Mouse (Mus musculus) liver, embryonic 14.5 days (tissue): ENCODE measurements around the gene Ptprr. TPM values are rescaled to one million over a fixed set of nuclear protein-coding genes. Genes with fewer than 3 reads are reported as not detected.

Experiments
- ATAC-seq: fragments of 200-750 bp; cut with Nextera tagmentation; 2 replicates; pipeline ENCODE4 v1.8.0; 2017; ENCODE audit warnings: moderate number of reproducible peaks, mild to moderate bottlenecking, moderate library complexity; ENCODE audit not compliant: insufficient read depth
- DNase-seq, 3 experiments: peaks; one replicate each; pipeline ENCODE4 v3.0.0-alpha.2; 2012 to 2013; ENCODE audit warnings: low read depth in 3 of 3, low spot score in 3 of 3
- H3K27ac ChIP-seq: fragments of 300-500 bp; sonication (generic); 2 replicates; pipeline ENCODE4 v1.5.1; 2014; ENCODE audit warnings: moderate library complexity, mild to moderate bottlenecking, control low read depth, inconsistent platforms
- H3K27me3 ChIP-seq: fragments of 300-500 bp; sonication (generic); 2 replicates; pipeline ENCODE4 v1.6.1; 2014; ENCODE audit warnings: mild to moderate bottlenecking, low read length, moderate library complexity; ENCODE audit not compliant: control insufficient read depth, insufficient read depth
- H3K36me3 ChIP-seq: fragments of 300-500 bp; sonication (generic); replicated peaks from 2 replicates; pipeline ENCODE4 v1.6.1; 2014; ENCODE audit warnings: low read depth; ENCODE audit not compliant: control insufficient read depth, insufficient read depth
- H3K4me1 ChIP-seq, 2 experiments: fragments of 200-500 bp in 1 of 2; fragments of 300-500 bp in 1 of 2; sonication (generic) in 1 of 2; replicated peaks; 2 replicates each; pipeline ENCODE4 v1.6.1; 2012 to 2014; ENCODE audit warnings: antibody characterized with exemption in 1 of 2, inconsistent platforms in 1 of 2, low read length in 1 of 2; ENCODE audit not compliant: control insufficient read depth in 2 of 2, insufficient read depth in 2 of 2
- H3K4me2 ChIP-seq: fragments of 300-500 bp; sonication (generic); 2 replicates; pipeline ENCODE4 v1.6.1; 2014; ENCODE audit warnings: low read depth, mild to moderate bottlenecking, control low read depth, moderate library complexity
- H3K4me3 ChIP-seq, 2 experiments: fragments of 200-500 bp in 1 of 2; fragments of 300-500 bp in 1 of 2; sonication (generic) in 1 of 2; 2 replicates each; pipeline ENCODE4 v1.5.1; 2012 to 2014; ENCODE audit warnings: low read depth in 2 of 2, low read length in 2 of 2, mild to moderate bottlenecking in 2 of 2, control low read depth in 1 of 2, inconsistent platforms in 1 of 2, moderate library complexity in 1 of 2; ENCODE audit not compliant: insufficient read depth in 1 of 2
- H3K9ac ChIP-seq: fragments of 300-500 bp; sonication (generic); replicated peaks from 2 replicates; pipeline ENCODE4 v1.6.1; 2014; ENCODE audit warnings: mild to moderate bottlenecking, control low read depth, moderate library complexity
- H3K9me3 ChIP-seq: fragments of 300-500 bp; sonication (generic); 2 replicates; pipeline ENCODE4 v1.6.1; 2016; ENCODE audit warnings: low read length, mixed read lengths; ENCODE audit not compliant: control insufficient read depth
- CTCF ChIP-seq: IDR thresholded peaks from 2 replicates; pipeline ENCODE4 v1.5.1; 2016; ENCODE audit warnings: antibody characterized with exemption, low read depth, control low read depth
- EP300 ChIP-seq: IDR thresholded peaks from 2 replicates; pipeline ENCODE4 v1.6.1; 2016; ENCODE audit warnings: antibody characterized with exemption, low read depth
- WGBS: fragments of 180-500 bp; shearing (Covaris S2); extraction: QIAGEN DNeasy Blood & Tissue Kit; methylation state at CpG from one replicate; pipeline ENCODE4 v1.1.7; 2014; ENCODE audit not compliant: insufficient replicate concordance; 5-methylcytosine and 5-hydroxymethylcytosine counted together
- polyA plus RNA-seq, 2 experiments: library from polyadenylated mRNA; depleted of rRNA in 1 of 2; stranded (reverse) in 1 of 2; unstranded in 1 of 2; fragments of >200 nt; fragmentation: Nextera tagmentation in 1 of 2; extraction: Ambion mirVana in 1 of 2; gene quantifications; 2 replicates each; pipeline versions ENCODE4 v1.2.1 to v1.2.3; 2012 to 2014

Ptprr gene
- polyA plus RNA-seq, 2 experiments = 0.03 to 0.19 TPM

DNA sequence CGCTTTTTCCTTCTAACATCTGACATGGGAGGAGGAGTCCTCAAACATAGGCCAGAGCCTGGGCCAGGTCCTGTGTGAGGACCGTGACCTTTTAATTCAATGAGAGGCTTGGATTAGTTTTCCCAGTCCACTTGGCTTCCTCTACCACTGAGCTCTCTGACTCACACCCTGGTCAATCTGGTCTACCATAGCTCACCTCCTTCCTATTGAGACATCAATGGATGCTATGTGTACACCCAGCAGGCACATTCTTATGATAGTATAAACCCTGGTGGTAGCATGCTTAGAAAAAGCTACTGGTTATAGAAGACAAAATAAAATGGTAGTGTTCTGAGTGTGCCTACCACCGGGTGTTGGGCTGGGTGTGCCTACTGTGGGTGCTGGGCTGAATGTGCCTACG is 278.4 kb downstream of the Ptprr start:
- Histone ChIP-seq H3K9me3 (no peaks in the 10 kb centered on the region), H3K9ac (no peak overlapping the region), H3K4me2 (no peak overlapping the region), H3K4me1 (no peaks in the 10 kb centered on the region; a peak in 1 of 4 replicates), H3K27me3 (peaks cover 10% of the 10 kb centered on the region), H3K27ac (no peak overlapping the region), H3K4me3 (no peak overlapping the region), H3K36me3 (no peaks in the 10 kb centered on the region)
- TF ChIP-seq EP300 (no peak), CTCF (no peak)
- WGBS = 61% methylated on average over 4 of the region's 4 CpGs
- no peak for DNase-seq
- ATAC-seq = no peak

DNA sequence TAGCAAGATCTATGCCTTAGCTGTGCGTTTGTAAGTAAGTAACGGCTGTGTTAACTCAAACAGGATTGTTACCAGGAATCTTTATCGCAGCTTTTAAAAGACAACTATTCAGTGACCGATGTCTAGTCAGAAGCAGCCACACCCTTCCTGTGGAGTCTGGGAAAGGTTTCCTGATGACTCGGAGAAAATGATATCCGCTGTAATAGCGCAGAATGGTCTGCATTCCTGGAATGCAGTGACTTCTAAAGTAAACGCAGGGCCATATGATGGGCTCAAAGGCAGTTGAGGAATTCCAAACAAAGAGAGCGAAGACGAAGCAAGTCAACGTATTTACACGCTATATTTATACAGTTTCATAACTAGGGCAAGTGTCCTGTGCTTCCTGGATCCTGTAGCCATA is 279.8 kb downstream of the Ptprr start:
- Histone ChIP-seq H3K9ac (no peak overlapping the region), H3K4me1 (no peaks in the 10 kb centered on the region; a peak in 1 of 4 replicates), H3K27me3 (peaks cover 15% of the 10 kb centered on the region), H3K36me3 (no peaks in the 10 kb centered on the region), H3K9me3 (no peaks in the 10 kb centered on the region), H3K27ac (no peak overlapping the region), H3K4me2 (no peak overlapping the region), H3K4me3 (no peak overlapping the region)
- WGBS = 45% methylated on average over 12 of the region's 12 CpGs
- no peak for TF ChIP-seq CTCF
- TF ChIP-seq EP300 = no peak
- ATAC-seq = no peak
- DNase-seq = no peak

DNA sequence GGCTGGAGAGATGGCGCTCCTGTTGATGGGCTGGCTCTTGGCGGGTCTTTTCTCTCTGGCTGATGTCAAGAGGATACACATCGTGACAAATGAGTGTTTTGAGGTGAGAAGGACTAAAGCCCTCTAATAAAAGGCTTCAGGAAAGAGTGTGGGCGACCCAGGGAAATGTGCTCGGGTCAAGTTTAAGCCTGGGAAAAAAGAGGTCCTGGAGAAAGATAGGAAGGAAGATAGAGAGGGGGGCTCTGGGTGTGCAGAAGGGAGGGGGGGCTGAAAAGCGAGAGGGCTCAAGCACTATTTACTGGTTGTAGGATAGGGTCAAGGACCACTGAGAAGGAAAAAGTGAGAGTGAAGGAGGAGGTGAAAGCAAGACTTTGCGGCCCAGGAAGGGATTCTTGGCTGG is 282.8 kb downstream of the Ptprr start:
- 20% methylated on average over 7 of the region's 7 CpGs for WGBS
- Histone ChIP-seq H3K27me3 (peaks cover 15% of the 10 kb centered on the region), H3K9me3 (no peaks in the 10 kb centered on the region), H3K36me3 (no peaks in the 10 kb centered on the region), H3K4me1 (no peaks in the 10 kb centered on the region; a peak in 1 of 4 replicates), H3K4me2 (peak overlapping the region; percentile 6; the same call in 1 of the 2 replicates), H3K9ac (no peak overlapping the region), H3K4me3 (no peak overlapping the region), H3K27ac (no peak overlapping the region)
- DNase-seq (no peak), ATAC-seq (no peak)
- TF ChIP-seq EP300 = no peak
- no peak for TF ChIP-seq CTCF

DNA sequence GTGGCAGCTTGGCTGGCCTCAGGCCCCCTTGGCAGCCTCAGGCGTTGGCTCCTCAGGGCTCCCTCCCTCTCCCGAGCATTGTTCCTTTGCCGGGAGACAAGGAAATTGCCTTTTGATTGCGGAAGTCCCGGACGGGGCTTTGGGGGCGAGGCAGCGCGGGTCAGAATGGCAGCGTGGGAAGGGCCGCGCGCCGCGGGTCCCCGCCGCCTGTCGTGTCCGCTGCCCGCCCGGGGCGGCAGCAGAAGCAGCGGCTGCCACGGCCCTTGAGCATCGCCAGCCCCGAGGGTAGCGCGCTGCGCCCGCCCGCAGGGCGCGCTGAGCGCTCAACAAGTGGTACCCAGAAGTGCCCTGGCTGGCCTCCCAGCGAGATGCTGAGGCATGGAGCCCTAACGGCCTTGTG is 283.2 kb downstream of the Ptprr start:
- ATAC-seq = no peak

DNA sequence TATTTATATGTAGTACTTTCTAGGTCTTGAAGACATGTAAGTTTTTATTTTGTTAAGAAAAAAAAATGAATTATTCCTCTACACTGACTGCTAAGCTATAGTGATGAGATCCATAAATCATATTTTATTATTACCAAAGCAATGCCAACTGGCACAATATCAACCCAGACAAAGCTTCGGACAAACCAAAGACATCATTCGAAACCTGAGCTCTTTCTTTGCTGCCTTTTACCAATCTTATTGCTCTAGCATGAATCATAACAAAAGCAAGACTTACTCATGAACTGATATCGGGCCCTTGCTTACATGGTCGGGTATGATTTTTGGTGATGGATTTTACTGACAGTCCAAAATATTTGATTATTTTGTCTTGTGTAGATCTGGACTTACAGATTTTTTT is 286.3 kb downstream of the Ptprr start:
- Histone ChIP-seq H3K9me3 (no peaks in the 10 kb centered on the region), H3K27me3 (peaks cover 15% of the 10 kb centered on the region), H3K27ac (no peak overlapping the region), H3K4me3 (no peak overlapping the region), H3K4me1 (no peaks in the 10 kb centered on the region), H3K36me3 (no peaks in the 10 kb centered on the region), H3K9ac (no peak overlapping the region), H3K4me2 (no peak overlapping the region)
- WGBS = 66% methylated on average over 4 of the region's 4 CpGs
- TF ChIP-seq CTCF (no peak), EP300 (no peak)
- ATAC-seq = no peak
- DNase-seq = no peak

More for the DNA sequence above, 283.2 kb downstream of the Ptprr start:
- H3K27me3 ChIP-seq = peaks cover 15% of the 10 kb centered on the region
- no peaks in the 10 kb centered on the region for H3K36me3 ChIP-seq
- TF ChIP-seq CTCF (no peak), EP300 (no peak)
- 1% methylated on average over 35 of the region's 36 CpGs for WGBS
- no peak overlapping the region for H3K9ac ChIP-seq
- DNase-seq = no peak
- H3K4me3 ChIP-seq = no peak overlapping the region; a peak in 1 of 4 replicates
- no peak overlapping the region for H3K27ac ChIP-seq
- H3K4me2 ChIP-seq = peak overlapping the region; percentile 6
- no peaks in the 10 kb centered on the region; a peak in 1 of 4 replicates for H3K4me1 ChIP-seq
- H3K9me3 ChIP-seq = no peaks in the 10 kb centered on the region
